In the genomic region with DNA sequence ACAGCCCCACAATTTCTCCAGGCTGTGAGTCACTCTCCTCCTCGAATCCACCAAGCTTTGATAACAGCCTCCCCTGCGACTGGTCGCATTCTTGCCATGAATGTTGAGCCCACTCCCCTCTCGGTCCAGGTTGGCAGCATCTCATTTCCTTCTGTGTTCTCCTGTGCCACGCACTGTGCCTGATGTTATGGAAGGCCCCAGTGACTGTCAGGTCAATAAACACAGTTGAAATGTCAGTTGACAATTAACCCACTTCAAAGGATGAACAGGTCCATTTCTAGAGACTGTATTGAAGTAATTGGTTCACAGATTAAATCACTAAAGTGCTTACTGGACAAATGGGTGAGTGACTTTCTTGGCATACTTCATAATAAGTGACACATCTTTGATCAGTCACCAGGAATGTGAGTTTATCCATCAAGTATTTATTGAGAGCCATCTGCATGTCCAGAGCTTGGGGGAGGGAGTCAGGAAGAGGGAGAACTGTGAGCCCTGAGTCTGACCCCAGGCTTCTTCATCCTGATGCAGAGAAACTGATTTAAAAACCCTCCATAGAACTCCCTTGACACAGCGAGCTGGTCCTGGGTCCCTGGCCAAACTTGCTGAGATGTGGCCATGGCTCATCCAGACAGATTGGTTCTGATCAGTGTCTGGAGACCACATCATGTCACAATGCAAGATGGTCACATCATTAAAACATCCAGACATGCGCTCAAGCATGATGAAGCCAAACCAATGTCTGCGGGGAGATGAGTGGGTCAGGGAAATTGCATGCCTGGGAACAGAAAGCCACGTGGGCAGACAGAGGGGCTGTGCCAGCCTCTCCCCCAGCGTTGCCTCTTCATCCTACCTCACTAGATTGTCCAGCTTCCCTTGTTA, we compare ENCODE assay signal across 9 mouse cellular contexts.
"Had no signal": no experiment of that assay in that cellular context is flagged by ENCODE, and none has a peak within 500 bp of the region (broad histone marks: within the 10 kb centered on the region; RNA-seq: fewer than 3 reads in every experiment).

No protein-coding gene starts in this region.

- DNase-seq: layer of hippocampus, adult 9-11 months; liver; liver, embryonic 13.5 days; liver, postnatal 0 days; thymus, postnatal 4 days had no signal

- H3K9ac ChIP-seq: limb, embryonic 12.5 days; liver, embryonic 13.5 days; liver, postnatal 0 days; lung, embryonic 15.5 days; midbrain, embryonic 13.5 days had no signal

- H3K27me3 ChIP-seq: liver, embryonic 13.5 days; lung, embryonic 15.5 days had no signal

- ATAC-seq: liver, postnatal 0 days; midbrain, embryonic 13.5 days had no signal

- H3K27ac ChIP-seq: limb, embryonic 12.5 days; liver, embryonic 13.5 days; lung, embryonic 15.5 days; midbrain, embryonic 13.5 days; stomach, postnatal 0 days had no signal

- H3K4me2 ChIP-seq: limb, embryonic 12.5 days; liver, embryonic 13.5 days; lung, embryonic 15.5 days; midbrain, embryonic 13.5 days had no signal

- H3K9me3 ChIP-seq: limb, embryonic 12.5 days; liver, embryonic 13.5 days; lung, embryonic 15.5 days; midbrain, embryonic 13.5 days had no signal

- H3K36me3 ChIP-seq: limb, embryonic 12.5 days; liver, embryonic 13.5 days; lung, embryonic 15.5 days; midbrain, embryonic 13.5 days had no signal

- H3K4me3 ChIP-seq: limb, embryonic 12.5 days; liver, embryonic 13.5 days; lung, embryonic 15.5 days; midbrain, embryonic 13.5 days had no signal
